Mouse (Mus musculus): Measurements from ENCODE around the gene Gnb3.
A peak's percentile ranks its signal among the peaks of the same experiment; 100 is the strongest.
"Not testable (repeated sequence)": the region's sequence is repeated elsewhere in the genome, so short reads cannot be mapped to it uniquely, and the experiment has no call there.

Gene Gnb3

DNA sequence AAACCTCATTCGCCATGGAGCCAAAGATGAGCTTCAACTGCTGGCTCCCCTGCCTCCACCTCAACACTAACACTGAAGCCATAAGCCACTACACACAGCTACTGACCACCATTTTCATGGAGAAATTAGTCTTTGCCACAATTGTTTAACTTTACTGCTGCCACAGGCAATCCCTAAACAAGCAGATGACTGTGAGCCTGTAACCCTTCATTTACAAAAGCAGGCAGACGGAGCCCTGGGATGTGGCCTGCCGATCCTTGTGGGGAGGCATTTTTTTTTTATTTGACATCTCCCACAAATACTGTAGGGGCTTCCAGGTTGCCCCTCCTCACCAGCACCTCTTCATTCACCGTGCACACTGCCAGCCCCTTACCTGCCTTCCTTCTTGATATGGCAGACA, 23.5 kb downstream of the Gnb3 start:
- DNase-seq (ENCODE audit: low spot score in 2 of 2), result no peak

DNA sequence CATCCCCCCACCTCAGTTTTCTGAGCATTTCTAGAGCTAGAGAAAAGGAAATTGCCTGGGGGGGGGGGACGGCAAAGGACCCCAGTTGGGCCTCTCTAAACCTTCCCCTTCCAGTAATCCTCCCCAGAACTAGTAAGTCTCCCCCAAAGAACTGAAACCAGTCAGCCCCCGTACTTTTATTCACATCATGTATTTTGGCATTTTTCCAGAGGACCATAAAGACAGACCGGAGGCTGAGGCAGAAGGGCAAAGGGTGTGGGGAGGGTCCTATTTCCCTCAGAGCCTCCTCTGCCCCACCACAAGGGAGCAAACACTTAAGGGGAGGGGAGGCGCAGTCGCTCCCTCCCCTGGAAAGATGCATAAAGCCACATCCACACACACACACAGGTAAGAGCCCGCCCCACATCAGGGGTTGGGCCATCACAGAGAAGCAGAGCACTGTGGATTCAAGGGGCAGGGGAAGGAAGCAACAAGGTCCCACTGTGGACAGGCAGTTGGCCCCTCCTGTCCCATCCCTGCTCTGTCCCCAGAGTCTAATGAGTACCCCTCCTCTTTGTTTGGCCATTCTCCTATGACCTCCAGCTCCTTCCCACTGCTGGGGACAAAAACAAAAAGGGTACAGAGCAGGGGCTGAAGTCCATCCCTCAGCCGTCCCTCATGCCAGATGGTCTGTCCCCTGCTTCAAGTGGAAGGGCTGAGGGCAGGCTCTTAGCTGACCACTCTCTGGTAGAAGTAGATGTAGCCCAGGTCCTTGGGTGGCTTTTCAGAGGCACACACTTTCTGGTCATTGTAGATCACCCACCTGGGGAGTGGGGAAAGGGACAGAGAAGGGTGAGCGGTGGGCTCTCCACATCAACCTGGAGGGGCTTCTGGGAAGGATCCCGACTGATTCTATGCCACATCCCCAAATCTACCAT, 25.0 kb downstream of the Gnb3 start:
- no peak for DNase-seq (ENCODE audit: low spot score in 2 of 2)

DNA sequence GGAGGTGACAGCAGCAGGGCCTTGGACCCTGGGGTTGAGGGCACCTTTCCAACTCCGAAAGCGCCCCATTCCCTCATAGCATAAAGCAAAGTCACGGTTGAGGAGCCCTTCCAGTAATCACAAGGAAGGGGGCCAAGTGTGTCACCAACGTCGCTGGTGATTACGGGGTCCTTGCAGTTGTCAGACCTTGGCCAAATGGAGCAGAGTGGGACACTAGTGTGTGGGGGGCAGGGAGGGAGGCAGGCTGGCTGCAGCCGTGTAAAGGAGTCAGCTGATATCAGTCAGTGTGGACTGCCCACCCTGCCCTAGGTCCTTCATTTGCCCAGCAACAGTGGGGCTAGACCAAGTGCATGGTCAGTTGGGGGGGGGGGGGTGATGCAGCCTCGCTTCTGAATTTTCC, 25.6 kb downstream of the Gnb3 start:
- no peak for DNase-seq (ENCODE audit: low spot score in 2 of 2)

DNA sequence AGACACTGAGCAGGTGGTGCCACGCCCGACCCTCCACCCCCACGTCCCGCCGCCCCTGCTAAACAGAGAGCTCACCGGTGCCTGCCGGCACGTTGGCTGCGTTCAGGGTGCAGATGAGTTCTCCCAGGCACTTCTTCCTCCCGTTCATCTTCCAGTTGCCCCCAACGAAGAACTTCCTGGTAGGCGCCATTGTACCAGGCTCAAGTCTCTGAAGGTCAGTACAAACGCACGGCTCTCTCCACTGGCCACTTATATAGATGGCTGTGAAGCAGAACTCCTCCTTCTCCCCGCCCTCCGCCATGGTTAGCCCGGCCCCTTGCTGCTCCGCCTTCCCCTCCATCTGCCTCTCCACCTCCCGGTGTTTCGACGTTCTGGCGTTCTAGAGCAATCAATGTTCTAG, 26.1 kb downstream of the Gnb3 start, which contains the start of gene Tpi1:
Tpi1 (minus strand) TSS at position 364 of the 400 bp plus-strand sequence.
- peak; percentile 66 to 68 for DNase-seq (ENCODE audit: low spot score in 2 of 2)

DNA sequence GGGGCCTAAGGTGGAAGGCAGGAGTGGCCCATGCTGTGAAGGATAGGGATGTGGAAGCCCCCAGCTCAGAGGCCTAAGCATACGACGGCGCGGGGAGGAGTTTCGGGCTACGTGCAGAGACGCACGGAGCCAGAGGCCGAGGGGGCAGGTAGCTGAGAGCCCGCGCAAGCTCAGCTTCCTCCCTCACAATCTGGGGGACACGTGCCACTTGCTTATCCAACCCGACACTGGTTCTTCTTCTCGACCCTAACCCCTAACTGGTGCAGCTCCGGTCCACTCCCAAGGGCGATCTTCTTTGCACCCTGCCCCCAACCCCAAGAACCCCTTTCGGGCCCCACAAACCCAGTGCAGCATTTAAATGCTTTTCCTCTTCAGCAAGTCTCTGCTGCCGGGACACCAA, 26.6 kb downstream of the Gnb3 start:
- DNase-seq (ENCODE audit: low spot score in 2 of 2), result peak; percentile 63 to 68

DNA sequence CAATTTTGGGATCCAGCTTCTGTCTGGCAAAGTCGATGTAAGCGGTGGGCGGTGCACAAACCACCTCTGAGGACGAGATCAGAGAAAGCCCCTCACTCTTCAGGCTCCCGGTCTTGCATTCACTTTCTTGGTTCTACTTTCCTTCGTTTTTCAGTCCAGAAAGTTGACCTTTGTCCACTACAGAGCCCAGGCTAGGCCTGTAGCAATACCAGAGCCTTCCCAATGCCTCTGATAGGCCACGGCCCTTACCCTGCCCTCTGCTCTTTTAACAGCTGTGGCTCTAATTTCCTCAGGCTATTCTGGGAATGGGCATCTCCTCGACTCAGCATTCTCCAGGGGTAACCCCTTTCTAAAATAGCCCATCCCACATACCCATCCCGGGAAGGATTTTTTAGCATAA, 27.2 kb downstream of the Gnb3 start:
- DNase-seq (ENCODE audit: low spot score in 2 of 2), result no peak

DNA sequence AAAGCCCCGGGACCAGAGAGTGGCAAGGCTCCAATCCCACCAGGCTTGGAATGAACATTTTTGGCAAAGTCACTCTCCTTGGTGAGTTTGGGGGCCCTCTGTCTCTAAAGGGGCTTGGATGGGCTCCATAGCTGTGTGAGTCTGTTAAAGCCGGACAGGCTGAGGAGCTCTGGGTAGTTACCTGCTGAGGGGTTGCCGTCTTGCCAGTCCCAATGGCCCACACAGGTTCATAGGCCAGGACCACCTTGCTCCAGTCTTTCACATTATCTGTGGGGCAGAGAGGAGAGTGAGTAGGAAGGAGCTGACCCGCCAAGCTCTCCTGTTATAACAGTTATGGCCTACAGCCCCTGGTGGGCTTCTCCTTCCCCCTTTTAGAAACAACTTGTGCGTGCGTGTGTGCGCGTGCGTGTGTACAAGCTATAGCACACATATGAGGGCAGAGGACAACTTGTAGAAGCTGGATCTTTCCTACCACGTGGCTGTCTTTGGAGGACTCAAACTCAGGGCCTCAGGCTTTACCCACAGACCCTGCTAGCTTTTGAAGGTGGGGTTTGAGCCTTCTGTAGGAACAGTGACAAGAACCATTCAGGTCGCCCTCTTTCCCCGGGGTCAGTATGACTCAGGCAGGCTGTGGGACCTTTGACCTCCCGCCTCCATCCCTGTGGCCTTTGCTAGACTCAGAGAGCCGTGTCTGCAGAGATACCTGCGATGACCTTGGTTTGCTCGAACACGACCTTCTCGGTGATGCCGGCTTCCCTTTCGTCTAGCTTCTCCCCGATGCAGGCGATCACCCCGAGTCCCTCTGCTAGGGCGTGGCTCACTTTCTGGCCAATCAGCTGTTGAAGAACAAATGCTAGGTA, 28.1 kb downstream of the Gnb3 start:
- DNase-seq (ENCODE audit: low spot score in 2 of 2), result no peak

DNA sequence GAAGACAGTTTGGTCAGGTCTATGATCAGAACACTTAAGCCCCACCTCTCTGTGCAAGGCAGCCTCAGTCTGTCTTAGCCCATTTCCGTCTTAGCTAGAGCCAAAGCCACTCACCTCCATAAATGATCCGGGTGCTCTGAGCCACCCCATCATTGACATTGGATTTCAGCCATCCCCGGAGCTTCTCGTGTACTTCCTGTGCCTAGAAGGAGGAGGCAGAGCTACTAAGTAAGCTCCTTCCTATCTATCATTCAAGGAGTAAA, 28.7 kb downstream of the Gnb3 start:
- DNase-seq (ENCODE audit: low spot score in 2 of 2), result no peak

DNA sequence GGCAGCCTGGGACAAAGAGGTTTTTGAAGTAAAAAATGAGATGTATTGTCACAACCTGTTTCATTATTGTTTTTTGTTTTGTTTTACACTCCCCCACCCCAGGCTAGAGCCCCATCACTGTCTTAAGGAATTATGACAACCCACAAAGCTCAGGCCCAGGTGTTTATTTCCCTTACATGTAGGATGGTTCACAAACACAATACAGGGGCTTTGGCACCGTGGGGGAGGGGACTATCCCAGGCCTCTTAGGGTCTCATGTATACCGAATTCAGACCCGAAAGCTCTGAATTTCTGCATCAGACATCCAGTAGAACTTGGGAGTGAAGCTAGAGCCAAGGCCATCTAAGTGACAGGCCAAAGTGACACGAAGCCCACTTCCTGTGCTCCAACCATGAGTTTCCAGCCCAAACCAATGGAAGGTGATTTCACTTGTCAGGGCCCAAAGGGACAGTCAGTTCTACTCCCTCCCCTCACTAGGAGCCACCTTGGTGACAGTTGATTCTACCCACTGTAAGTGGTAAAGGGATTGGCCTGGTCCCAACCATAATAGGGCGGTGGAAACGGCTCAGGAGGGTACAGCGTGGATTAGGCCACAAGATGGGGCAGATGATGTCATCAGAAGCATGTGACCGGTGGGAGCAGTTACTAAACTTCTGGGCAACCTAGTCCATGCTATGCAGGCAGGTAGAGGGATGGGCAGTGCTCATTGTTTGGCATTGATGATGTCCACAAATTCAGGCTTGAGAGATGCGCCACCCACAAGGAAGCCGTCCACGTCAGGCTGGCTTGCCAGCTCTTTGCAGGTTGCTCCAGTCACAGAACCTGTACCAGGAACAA, 29.3 kb downstream of the Gnb3 start:
- DNase-seq (ENCODE audit: low spot score in 2 of 2), result not testable (repeated sequence)

DNA sequence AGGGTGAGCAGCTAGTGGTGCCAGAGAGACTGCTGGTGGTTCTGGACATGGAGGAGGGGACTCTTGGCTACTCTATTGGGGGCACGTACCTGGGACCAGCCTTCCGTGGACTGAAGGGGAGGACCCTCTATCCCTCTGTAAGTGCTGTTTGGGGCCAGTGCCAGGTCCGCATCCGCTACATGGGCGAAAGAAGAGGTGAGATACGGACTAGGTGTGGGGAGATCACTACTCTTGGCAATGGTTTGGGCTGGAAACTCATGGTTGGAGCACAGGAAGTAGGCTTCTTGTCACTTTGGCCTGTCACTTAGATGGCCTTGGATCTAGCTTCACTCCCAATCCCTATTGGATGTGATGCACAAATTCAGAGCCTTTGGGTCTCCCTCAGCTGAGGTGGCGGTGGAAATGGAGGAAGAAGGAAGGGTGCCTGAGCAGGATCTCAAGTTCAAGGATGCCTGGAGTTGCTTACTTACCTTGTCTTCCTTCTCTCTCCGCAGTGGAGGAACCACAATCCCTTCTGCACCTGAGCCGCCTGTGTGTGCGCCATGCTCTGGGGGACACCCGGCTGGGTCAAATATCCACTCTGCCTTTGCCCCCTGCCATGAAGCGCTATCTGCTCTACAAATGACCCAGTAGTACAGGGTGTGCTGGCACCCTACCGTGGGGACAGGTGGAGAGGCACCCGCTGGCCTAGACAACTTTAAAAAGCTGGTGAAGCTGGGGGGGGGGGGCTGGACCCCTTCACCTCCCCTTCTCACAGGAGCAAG, 30.1 kb downstream of the Gnb3 start:
- no peak for DNase-seq (ENCODE audit: low spot score in 2 of 2)

DNA sequence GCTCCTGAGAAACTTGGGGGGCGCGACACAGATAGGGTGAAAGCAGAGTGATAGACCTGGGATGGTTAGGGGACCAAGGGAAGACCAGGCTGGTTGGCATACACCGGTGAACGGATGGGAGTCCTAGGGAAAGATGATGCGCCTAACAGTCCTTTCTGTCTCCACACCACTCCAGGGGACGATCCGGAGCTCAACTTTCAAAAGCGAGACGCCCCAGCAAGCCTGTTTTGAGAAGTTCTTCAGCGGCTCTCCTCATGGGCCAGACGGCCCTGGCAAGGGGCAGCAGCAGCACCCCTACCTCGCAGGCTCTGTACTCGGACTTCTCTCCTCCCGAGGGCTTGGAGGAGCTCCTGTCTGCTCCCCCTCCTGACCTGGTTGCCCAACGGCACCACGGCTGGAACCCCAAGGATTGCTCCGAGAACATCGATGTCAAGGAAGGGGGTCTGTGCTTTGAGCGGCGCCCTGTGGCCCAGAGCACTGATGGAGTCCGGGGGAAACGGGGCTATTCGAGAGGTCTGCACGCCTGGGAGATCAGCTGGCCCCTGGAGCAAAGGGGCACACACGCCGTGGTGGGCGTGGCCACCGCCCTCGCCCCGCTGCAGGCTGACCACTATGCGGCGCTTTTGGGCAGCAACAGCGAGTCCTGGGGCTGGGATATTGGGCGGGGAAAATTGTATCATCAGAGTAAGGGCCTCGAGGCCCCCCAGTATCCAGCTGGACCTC, 30.9 kb downstream of the Gnb3 start:
- DNase-seq (ENCODE audit: low spot score in 2 of 2), result peak; percentile 34 to 60

DNA sequence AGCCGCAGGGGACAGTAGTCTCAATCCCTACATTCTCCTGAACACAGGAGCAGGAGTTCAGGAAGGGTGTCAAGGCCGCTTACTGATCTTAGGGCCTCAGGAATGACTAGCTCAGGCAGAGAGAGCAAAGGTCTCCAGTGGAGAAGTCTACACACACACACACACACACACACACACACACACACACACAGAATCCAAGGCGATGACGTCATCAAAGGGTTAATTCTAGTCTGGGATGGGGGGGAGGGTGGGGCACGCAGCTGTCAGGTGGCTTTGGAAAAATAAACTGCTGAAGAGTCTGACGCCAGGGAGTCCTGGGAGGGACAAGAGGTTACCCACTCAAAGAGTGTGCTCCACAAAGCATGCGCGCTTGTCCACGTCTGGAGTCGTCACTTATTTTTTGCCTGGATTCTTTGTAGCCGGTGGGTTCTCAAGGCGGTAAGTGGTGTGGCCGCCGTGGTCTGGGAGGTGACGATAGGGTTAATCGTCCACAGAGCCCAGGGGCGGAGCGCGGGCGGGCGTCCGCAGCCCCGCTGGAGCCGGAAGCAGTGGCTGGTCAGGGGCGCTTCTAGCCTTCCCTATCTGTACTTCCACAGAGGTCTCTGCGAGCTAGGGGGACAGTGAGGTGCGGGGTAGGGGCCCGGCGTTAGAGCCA, 31.6 kb downstream of the Gnb3 start, which contains the start of gene Spsb2:
Spsb2 (plus strand) TSS at position 304 of the 655 bp plus-strand sequence.
- DNase-seq (ENCODE audit: low spot score in 2 of 2), result no peak

DNA sequence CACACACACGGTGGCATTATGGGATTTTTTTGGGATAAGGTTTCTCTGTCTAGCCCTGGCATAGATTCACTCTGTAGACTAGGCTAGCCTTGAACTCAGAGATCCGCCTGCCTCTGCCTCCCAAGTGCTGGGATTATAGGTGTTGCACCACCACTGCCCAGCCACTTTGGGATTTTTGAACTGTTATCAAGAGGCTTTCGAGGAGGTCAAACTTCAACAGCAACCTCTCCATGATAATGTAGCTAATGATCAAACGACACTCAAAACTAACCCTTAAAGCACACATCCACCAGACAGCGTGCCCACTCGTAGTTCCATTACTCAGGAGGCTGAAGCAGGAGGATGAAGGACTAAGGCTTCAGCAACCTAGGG, 32.1 kb downstream of the Gnb3 start:
- DNase-seq (ENCODE audit: low spot score in 2 of 2), result no peak

DNA sequence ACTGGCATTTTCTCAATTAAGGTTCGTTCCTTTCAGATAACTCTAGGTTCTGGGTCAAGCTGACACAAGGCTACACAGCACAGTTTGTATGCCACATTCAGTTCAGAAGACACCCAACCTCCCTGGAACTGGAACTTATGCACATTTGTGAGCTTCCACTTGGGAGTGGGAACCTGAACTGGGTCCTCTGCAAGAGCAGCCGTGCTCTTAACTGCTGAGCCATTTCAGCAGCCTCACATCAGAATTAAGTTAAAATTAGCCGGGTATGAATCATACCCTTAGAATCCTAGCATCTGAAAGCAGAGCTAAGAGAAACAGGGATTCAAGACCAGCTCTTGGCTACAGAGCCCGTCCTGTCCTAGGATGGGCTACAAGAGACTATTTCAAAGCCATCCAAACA, 32.7 kb downstream of the Gnb3 start:
- no peak for DNase-seq (ENCODE audit: low spot score in 2 of 2)

DNA sequence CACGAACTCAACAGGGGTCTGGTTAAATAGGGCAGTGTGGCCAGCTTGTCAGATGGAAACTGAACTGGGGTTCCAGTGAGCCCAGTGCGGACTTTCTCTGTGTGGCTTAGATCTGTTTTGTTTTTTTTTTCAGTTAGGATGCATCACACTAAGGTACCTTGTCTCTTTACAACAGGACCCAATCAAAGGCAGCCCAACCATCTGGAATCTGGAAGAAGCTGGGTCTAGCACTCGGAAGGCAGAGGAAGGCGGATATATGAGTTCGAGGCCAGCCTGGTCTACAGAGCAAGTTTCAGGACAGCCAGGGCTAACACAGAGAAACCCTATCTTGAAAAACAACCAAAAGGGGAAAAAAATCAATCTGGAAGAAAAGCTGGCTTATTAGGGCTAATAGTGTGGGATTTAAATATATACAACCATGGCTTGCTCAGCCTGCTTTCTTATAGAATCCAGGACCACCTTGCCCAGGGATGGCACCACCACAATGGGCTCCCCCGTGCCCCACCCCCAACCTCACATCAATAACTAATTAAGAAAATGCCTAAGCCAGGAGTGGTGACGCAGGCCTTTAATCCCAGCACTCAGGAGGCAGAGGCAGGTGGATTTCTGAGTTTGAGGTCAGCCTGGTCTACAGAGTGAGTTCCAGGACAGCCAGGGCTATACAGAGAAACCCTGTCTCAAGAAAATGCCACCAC, 33.5 kb downstream of the Gnb3 start:
- no peak for DNase-seq (ENCODE audit: low spot score in 2 of 2)

DNA sequence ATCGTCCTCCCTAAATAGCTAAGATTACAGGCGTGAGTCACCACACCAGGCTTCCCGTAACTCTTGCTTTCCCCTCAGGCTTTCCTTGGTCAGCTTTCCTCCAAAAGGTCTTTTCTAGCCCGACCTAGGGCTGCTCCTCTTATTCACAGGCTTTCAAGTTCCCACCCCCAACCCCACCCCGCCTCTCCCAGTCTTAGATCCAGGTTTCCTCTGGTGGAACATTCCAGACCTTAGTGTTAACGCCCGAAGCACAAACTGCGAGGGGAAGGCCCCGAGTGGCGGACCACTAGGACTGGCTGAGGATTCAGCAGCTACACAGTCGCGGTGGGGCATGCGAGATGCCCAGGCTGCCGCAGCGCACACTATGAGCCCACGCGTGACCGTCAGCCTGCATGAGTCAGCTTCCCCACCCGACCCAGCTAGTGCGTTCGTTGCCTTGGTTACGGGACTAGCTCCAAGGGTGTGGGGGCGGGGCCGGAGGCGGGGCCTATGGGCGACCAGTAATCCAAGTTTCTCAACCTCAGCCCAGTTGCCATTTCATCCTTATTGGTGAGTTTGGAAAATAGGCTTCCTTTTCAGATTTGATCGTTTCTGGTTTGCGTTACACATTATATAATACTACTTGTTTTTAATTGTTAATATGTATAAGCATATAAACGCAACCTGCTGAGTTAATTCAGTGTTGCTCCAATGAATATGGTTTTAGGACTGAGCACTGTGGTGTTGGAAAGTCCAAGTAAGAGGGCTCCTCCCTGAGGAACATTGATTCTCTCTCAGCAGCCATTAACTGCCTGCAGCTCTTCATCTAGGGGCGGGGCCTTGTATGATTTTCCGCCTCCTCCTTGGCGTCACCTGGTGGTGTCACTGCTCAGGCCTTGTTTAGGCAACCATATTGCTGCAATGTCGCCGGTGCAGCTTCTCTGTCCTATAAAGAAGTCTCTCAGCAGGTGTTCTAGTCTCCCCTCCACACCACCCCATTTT, 34.4 kb downstream of the Gnb3 start:
- DNase-seq (ENCODE audit: low spot score in 2 of 2), result peak; percentile 61 to 66

DNA sequence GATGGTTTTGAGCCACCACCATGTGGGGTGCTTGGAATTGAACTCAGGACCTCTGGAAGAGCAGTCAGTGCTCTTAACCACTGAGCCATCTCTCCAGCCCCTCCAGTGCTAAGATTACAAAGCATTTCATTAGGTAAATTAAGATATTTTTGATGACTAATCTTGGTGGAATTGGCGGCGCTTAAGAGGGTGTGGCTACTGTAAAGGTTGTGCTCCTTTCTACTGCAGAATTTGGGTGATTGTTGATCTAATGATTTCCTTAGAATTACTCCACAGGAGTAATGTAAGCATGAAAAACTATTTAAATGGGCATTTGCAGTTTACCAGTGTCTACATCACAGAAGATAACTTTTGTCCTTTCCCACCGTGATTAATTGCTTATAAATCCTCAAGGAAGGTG, 35.7 kb downstream of the Gnb3 start:
- no peak for DNase-seq (ENCODE audit: low spot score in 2 of 2)

DNA sequence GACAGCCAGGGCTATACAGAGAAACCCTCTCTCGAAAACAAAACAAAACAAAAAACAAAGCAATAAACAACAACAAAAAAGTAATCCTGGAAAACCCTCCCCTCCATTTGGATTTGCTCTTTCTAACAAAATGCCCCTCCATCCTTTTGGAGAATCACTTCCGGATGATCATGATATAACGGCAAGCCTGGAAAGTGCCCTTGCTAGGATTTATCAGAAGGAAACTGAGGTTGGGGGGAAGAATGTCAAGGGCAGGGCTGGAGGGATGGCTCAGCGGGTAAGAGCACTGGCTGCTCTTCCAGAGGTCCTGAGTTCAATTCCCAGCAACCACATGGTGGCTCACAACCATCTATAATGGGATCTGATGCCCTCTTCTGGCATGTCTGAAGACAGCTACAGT, 36.4 kb downstream of the Gnb3 start:
- not testable (repeated sequence) for DNase-seq (ENCODE audit: low spot score in 2 of 2)

Data from thymus, postnatal 10 days (tissue).